Mouse (Mus musculus): ENCODE measurements around the gene Tet3.
A peak's percentile ranks its signal among the peaks of the same experiment; 100 is the strongest.

The Tet3 gene

DNA sequence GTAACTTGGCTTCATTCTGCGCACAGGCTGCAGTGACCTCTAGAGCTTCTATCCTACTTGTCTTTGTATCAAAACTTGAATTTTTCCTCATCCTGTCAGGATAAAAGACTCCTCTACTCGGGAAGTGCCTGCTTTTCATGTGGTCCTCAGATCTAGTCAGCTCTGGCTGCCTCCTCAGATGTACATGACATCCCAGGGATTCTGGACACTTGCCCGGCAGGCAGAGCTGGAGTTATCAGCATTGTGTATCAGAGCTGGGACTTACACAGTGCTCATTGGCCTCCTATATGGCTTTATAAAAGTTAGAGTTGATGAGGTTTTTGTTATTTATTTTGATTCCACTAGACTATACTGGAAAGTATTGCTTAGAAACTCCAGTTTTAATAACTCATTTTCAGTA, 117.5 kb downstream of the Tet3 start:
- peak in 1 of 2 experiments; percentile 53 for DNase-seq (ENCODE audit: inconsistent age in 2 of 2, low spot score in 1 of 2)

GRCm38 (mm10) chr6:83327591-83328190, 131.2 kb downstream of the Tet3 start:
- DNase-seq (ENCODE audit: inconsistent age in 2 of 2, low spot score in 1 of 2): no peak

DNA sequence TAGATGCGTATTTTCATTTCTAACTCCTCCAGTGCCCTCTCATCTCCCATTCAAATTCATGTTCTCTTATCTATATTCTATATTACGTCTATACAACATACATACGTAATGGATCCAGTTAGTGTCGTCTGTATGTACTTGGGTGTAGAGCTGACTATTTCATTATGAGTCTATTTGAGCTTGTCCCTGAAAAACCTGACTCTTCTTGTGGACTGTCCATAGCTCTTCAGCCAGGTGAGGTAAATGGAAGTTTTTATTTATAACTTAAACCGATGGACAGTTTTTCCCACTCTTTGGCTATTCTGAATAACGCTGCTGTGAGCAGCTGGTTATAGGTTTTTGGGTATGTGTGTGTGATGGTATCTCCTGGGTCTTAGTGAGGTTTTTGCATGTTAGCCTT, 132.1 kb downstream of the Tet3 start:
- DNase-seq (ENCODE audit: inconsistent age in 2 of 2, low spot score in 1 of 2): no peak

- no peak for DNase-seq (ENCODE audit: inconsistent age in 2 of 2, low spot score in 1 of 2)
These were observed 132.5 kb downstream of the Tet3 start for GRCm38 (mm10) chr6:83326394-83326736.

- DNase-seq (ENCODE audit: inconsistent age in 2 of 2, low spot score in 1 of 2): peak; percentile 96 to 99
These were observed 133.1 kb downstream of the Tet3 start, which contains the start of the genes Mthfd2 and Mob1a for GRCm38 (mm10) chr6:83325525-83326393. Gene Mthfd2, minus strand, starts transcription at chr6:83325908. Gene Mob1a, plus strand, starts transcription at chr6:83326016.

GRCm38 (mm10) chr6:83323652-83324419, 135.0 kb downstream of the Tet3 start:
- no peak for DNase-seq (ENCODE audit: inconsistent age in 2 of 2, low spot score in 1 of 2)

DNA sequence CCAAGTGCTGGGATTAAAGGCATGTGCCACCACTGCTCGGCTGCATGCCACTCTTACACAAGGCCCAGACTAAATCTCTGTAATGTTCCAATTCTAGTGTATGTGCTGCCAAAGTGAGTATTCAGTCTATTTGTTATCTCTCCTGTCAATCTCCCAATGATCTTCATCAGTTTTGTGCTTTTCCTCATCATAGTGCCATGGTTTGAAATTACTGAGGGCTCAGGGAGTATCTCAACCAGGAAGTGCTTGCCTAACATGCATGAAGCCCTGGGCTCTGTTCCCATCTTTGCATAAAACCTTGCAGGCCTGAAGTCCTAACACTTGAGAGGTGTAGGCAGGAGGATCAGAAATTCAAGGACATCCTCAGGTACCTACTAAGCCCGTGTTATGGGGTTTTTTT, 136.1 kb downstream of the Tet3 start:
- no peak for DNase-seq (ENCODE audit: inconsistent age in 2 of 2, low spot score in 1 of 2)

DNA sequence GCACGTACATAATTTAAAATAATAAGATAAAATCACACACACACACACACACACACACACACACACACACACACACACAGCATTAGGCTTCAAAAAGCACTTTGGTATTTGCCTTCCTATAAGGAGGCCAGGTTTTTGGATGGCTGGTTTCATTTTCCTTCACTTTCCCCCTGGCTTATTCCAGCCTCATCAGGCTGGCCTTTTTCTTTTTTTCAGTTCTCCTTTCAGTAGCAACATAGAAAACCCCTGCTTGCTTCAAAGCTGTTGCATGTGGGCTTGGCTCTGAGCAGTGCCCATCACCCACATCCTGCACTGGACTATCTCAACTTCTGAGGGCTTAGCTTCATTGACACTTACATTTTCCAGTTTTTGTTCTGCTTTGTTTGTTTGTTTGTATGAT, 137.0 kb downstream of the Tet3 start:
- no peak for DNase-seq (ENCODE audit: inconsistent age in 2 of 2, low spot score in 1 of 2)

- peak; percentile 92 to 95 for DNase-seq (ENCODE audit: inconsistent age in 2 of 2, low spot score in 1 of 2)
These were observed 141.7 kb downstream of the Tet3 start for GRCm38 (mm10) chr6:83317108-83317741.

GRCm38 (mm10) chr6:83316022-83316421, 142.9 kb downstream of the Tet3 start:
- DNase-seq (ENCODE audit: inconsistent age in 2 of 2, low spot score in 1 of 2): no peak

DNA sequence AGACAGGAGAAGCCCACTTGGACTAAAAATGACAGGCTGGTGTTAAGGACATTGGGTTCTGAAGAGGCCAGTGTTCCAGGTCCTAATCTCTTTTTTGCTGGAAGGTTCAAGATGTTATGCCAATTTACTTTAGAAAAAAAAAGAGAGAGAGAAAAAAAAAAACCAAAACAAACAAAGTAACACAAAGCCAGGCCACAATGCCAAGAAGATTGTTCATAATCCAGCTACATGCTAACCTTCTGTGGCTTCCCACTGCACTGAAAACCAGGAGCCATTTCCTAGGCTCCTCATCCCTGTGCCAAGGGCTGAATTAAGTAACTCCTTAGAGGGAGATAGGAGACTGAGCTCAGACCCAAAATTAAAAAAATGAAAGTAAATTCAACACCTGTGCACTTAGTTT, 143.6 kb downstream of the Tet3 start:
- DNase-seq (ENCODE audit: inconsistent age in 2 of 2, low spot score in 1 of 2): no peak

- peak; percentile 41 to 73 for DNase-seq (ENCODE audit: inconsistent age in 2 of 2, low spot score in 1 of 2)
These were observed 146.4 kb downstream of the Tet3 start for GRCm38 (mm10) chr6:83312514-83312913.

All from adrenal gland, adult (tissue).